Mouse (Mus musculus) MEL (cell line): ENCODE measurements around the gene Gng7.

Experiments used
- BHLHE40 ChIP-seq: IDR thresholded peaks from 2 replicates; pipeline ENCODE4 v1.6.1; 2012; ENCODE audit warnings: low read depth, mild to moderate bottlenecking, inconsistent platforms, low read length, improper control_type of control experiment, borderline replicate concordance
- CTCF ChIP-seq, 3 experiments: IDR thresholded peaks in 2 of 3; conservative IDR thresholded peaks in 1 of 3; 2 replicates each; pipeline ENCODE4 v1.5.1; 2011 to 2012; ENCODE audit warnings: low read length in 3 of 3, low read depth in 2 of 3, mild to moderate bottlenecking in 2 of 3, improper control_type of control experiment in 1 of 3, inconsistent platforms in 1 of 3, mixed read lengths in 1 of 3, moderate library complexity in 1 of 3; ENCODE audit not compliant: control insufficient read depth in 1 of 3, insufficient read depth in 1 of 3, poor library complexity in 1 of 3, severe bottlenecking in 1 of 3
- ETS1 ChIP-seq: IDR thresholded peaks from 2 replicates; pipeline ENCODE4 v1.6.1; 2012; ENCODE audit warnings: low read depth, mild to moderate bottlenecking, inconsistent platforms, low read length, improper control_type of control experiment, moderate library complexity
- MAFK ChIP-seq: IDR thresholded peaks from 2 replicates; pipeline ENCODE4 v1.6.1; 2011; ENCODE audit warnings: low read depth, mild to moderate bottlenecking, low read length, improper control_type of control experiment, borderline replicate concordance
- POLR2A ChIP-seq, 2 experiments: IDR thresholded peaks; 2 replicates each; pipeline ENCODE4 v1.6.1; 2011 to 2012; ENCODE audit warnings: low read length in 2 of 2, mild to moderate bottlenecking in 2 of 2, control low read depth in 1 of 2, improper control_type of control experiment in 1 of 2, low read depth in 1 of 2, moderate library complexity in 1 of 2; ENCODE audit not compliant: control insufficient read depth in 1 of 2, insufficient read depth in 1 of 2, poor library complexity in 1 of 2
- POLR2AphosphoS2 ChIP-seq: IDR thresholded peaks from 2 replicates; pipeline ENCODE4 v1.6.1; 2011; ENCODE audit warnings: low read length, improper control_type of control experiment
- TAL1 ChIP-seq: IDR thresholded peaks from 2 replicates; pipeline ENCODE4 v1.6.1; 2012; ENCODE audit warnings: mild to moderate bottlenecking, inconsistent platforms, low read length, moderate library complexity, mixed read lengths
- USF1 ChIP-seq: IDR thresholded peaks from 2 replicates; pipeline ENCODE4 v1.6.1; 2014; ENCODE audit warnings: low read depth, mild to moderate bottlenecking, inconsistent platforms, low read length, improper control_type of control experiment, moderate library complexity

DNA sequence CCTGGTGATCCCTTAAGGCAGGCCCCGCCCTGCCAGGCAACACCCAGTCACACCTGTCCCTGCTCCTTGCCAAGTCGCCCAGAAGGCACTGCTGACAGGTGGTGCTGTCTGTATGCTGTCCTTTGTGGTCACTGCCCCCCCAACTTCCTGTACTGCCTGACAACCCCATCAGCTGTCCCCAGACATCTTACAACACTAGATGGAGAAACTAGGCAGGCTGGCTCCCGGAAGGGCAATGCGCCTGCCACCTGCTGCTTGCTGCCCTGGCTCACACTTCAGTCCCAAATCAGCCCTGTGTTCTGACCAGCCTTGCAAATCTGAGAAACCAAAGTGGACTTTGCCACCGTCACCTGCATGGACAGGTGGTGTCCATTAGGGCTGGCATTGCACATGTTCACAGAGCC lies 100.5 kb downstream of the Gng7 start:
- TF ChIP-seq CTCF (IDR thresholded peaks at IDR 0.05 in 2 of 3, conservative IDR thresholded peaks at IDR 0.05 in 1 of 3; ENCODE audit: control insufficient read depth in 1 of 3, insufficient read depth in 1 of 3, low read depth in 2 of 3, low read length in 3 of 3, poor library complexity in 1 of 3, severe bottlenecking in 1 of 3) (no peak), TAL1 (no peak), POLR2AphosphoS2 (no peak), ETS1 (no peak), BHLHE40 (no peak), MAFK (no peak), POLR2A (IDR thresholded peaks at IDR 0.05; ENCODE audit: control insufficient read depth in 1 of 2, insufficient read depth in 1 of 2, low read depth in 1 of 2, low read length in 2 of 2, poor library complexity in 1 of 2) (no peak), USF1 (no peak)
